Mouse (Mus musculus): ENCODE measurements at regions not wholly inside any gene's neighbourhood (a gene's known extent, or its start where the extent isn't known, plus 50 kb on each side); places are given as distances from the start of the nearest gene placed in this dataset.
A peak's percentile ranks its signal among the peaks of the same experiment; 100 is the strongest.

DNA sequence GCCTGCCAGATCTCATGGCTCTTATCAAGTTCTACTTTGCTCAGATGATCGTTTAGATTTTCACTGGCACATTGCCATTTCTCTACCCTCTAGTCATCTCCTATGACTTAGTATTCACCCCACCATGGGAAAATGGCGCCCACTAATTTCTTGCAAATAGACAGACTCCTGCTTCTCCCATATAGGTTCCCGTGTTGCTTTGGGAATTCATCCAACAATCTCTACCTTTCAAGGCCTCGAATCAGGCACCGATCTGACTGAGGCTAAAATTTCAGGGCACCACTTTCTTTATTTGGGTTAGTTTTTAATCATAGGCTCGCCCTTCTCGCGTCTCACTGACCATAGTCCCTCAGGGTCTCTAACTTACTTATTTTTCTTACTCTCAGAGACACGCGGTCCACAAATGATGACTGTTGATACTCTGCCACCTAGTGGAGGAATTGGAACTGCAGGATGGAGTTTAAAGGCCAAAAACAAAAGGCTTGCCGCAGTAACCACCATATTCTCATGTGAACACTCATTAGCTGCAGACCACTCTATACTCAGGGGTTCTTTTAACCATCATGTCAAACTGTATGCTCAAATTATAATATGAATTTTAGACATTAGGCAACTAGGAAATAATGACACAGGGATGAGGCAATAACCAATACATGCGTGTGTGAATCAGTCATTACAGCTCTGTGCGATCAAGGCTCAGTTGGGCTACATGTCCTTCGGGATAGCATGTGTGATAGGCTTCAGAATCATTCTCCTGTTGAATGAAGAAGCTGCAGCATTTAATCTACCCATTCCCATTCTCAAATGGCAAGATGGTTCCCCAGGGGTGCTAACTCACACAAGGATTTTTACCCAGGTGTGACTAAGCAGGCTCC lies 119.5 kb upstream of the Nhs start:
- Histone ChIP-seq H3K27me3 (ENCODE audit: insufficient read depth, poor library complexity, severe bottlenecking) (peaks cover 10% of the 10 kb centered on the region), H3K36me3 (no peaks in the 10 kb centered on the region)
- WGBS = 63% methylated on average over 14 of the region's 14 CpGs

DNA sequence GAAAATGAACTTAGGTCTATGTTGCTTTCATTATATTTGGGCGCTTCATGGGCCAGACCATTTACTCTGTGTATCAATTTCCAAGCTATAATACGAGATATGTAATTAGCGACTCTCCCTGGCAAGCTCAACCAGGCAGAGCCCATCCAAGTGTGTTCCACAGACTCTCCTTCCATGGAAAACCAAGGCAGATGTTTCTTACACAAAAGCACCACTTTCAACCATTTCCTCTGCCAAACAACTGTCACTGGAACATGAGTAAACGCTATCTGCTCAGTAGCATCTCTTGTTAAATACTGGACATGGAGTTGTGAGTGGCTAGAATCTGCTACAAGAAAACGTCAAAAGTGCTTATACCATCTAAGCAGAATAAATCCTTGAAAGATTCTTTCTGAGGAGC lies 115.1 kb upstream of the Nhs start:
- WGBS = 78% methylated on average over 5 of the region's 5 CpGs
- Histone ChIP-seq H3K27me3 (ENCODE audit: insufficient read depth, poor library complexity, severe bottlenecking) (peaks cover 15% of the 10 kb centered on the region), H3K36me3 (no peaks in the 10 kb centered on the region), H3K4me3 (no peak overlapping the region), H3K9me3 (no peaks in the 10 kb centered on the region), H3K27ac (no peak overlapping the region), H3K4me1 (replicated peaks) (no peaks in the 10 kb centered on the region)
- no peak for DNase-seq (ENCODE audit: low spot score)

More for the DNA sequence above, 119.5 kb upstream of the Nhs start:
- Histone ChIP-seq H3K9me3 (no peaks in the 10 kb centered on the region), H3K4me1 (replicated peaks) (no peaks in the 10 kb centered on the region), H3K4me3 (no peak overlapping the region), H3K27ac (no peak overlapping the region)
- DNase-seq (ENCODE audit: low spot score) = peak; percentile 46

DNA sequence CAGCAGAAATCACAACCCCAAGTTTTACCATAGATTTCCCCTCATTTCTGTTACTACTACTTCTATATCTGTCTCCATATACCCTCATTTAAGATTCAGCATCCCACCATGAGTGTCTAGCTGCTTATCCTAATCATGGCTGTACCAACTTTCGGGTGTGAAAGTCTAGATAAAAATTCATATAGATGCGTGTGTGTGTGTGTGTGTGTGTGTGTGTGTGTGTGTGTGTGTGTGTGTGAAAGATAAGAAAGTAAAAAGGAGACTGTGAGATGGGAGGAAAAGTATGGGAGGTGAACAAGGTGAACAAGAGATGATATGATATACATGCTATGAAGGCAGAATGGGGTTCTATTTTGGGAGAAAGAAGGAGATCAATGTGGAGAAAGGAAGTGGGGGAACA lies 111.7 kb upstream of the Nhs start:
- no peak for DNase-seq (ENCODE audit: low spot score)
- Histone ChIP-seq H3K4me1 (replicated peaks) (peaks cover 10% of the 10 kb centered on the region; the same call in 1 of the 2 replicates), H3K27me3 (ENCODE audit: insufficient read depth, poor library complexity, severe bottlenecking) (peaks cover 11% of the 10 kb centered on the region), H3K4me3 (no peak overlapping the region), H3K9me3 (no peaks in the 10 kb centered on the region), H3K36me3 (no peaks in the 10 kb centered on the region), H3K27ac (no peak overlapping the region)
- WGBS = 71% methylated on average over 2 of the region's 2 CpGs

GRCm38 (mm10) chrX:162268918-162269317 lies 109.4 kb upstream of the Nhs start:
- Histone ChIP-seq H3K36me3 (no peaks in the 10 kb centered on the region), H3K9me3 (no peaks in the 10 kb centered on the region), H3K4me1 (replicated peaks) (peaks cover 10% of the 10 kb centered on the region; the same call in 1 of the 2 replicates), H3K27me3 (ENCODE audit: insufficient read depth, poor library complexity, severe bottlenecking) (peaks cover 9% of the 10 kb centered on the region; the same call in 1 of the 2 replicates), H3K4me3 (no peak overlapping the region), H3K27ac (no peak overlapping the region)
- DNase-seq (ENCODE audit: low spot score) = no peak
- WGBS = 86% methylated on average over 1 of the region's 1 CpGs

- Histone ChIP-seq H3K27me3 (ENCODE audit: insufficient read depth, poor library complexity, severe bottlenecking) (peaks cover 9% of the 10 kb centered on the region; the same call in 1 of the 2 replicates), H3K9me3 (no peaks in the 10 kb centered on the region), H3K27ac (no peak overlapping the region), H3K4me3 (no peak overlapping the region), H3K4me1 (replicated peaks) (peaks cover 10% of the 10 kb centered on the region; the same call in 1 of the 2 replicates), H3K36me3 (no peaks in the 10 kb centered on the region)
- 78% methylated on average over 5 of the region's 5 CpGs for WGBS
- DNase-seq (ENCODE audit: low spot score) = no peak
Measured at GRCm38 (mm10) chrX:162268112-162268511, 108.6 kb upstream of the Nhs start.

GRCm38 (mm10) chrX:162267679-162268078 lies 108.1 kb upstream of the Nhs start:
- WGBS = 41% methylated on average over 1 of the region's 1 CpGs

GRCm38 (mm10) chrX:162266769-162267168 lies 107.2 kb upstream of the Nhs start:
- peaks cover 10% of the 10 kb centered on the region; the same call in 1 of the 2 replicates for H3K4me1 ChIP-seq (replicated peaks)
- H3K27me3 ChIP-seq (ENCODE audit: insufficient read depth, poor library complexity, severe bottlenecking) = peaks cover 9% of the 10 kb centered on the region; the same call in 1 of the 2 replicates
- DNase-seq (ENCODE audit: low spot score) = peak; percentile 23
- WGBS = 33% methylated on average over 1 of the region's 1 CpGs
- H3K27ac ChIP-seq = peak overlapping the region; percentile 59
- H3K36me3 ChIP-seq = no peaks in the 10 kb centered on the region
- H3K9me3 ChIP-seq = no peaks in the 10 kb centered on the region
- H3K4me3 ChIP-seq = no peak overlapping the region

More at GRCm38 (mm10) chrX:162267679-162268078, 108.1 kb upstream of the Nhs start:
- Histone ChIP-seq H3K9me3 (no peaks in the 10 kb centered on the region), H3K36me3 (no peaks in the 10 kb centered on the region), H3K4me3 (no peak overlapping the region), H3K27me3 (ENCODE audit: insufficient read depth, poor library complexity, severe bottlenecking) (peaks cover 9% of the 10 kb centered on the region; the same call in 1 of the 2 replicates), H3K4me1 (replicated peaks) (peaks cover 10% of the 10 kb centered on the region; the same call in 1 of the 2 replicates), H3K27ac (peak overlapping the region; percentile 59; the same call in 1 of the 2 replicates)
- peak; percentile 34 for DNase-seq (ENCODE audit: low spot score)

GRCm38 (mm10) chrX:162257398-162257797 lies 97.9 kb upstream of the Nhs start:
- Histone ChIP-seq H3K27me3 (ENCODE audit: insufficient read depth, poor library complexity, severe bottlenecking) (peaks cover 46% of the 10 kb centered on the region), H3K4me3 (no peak overlapping the region), H3K27ac (no peak overlapping the region), H3K4me1 (replicated peaks) (no peaks in the 10 kb centered on the region), H3K9me3 (no peaks in the 10 kb centered on the region), H3K36me3 (no peaks in the 10 kb centered on the region)
- no peak for DNase-seq (ENCODE audit: low spot score)
- WGBS = 83% methylated on average over 3 of the region's 3 CpGs

- Histone ChIP-seq H3K9me3 (no peaks in the 10 kb centered on the region), H3K27me3 (ENCODE audit: insufficient read depth, poor library complexity, severe bottlenecking) (peaks cover 46% of the 10 kb centered on the region), H3K4me3 (no peak overlapping the region), H3K4me1 (replicated peaks) (no peaks in the 10 kb centered on the region), H3K36me3 (no peaks in the 10 kb centered on the region), H3K27ac (no peak overlapping the region)
- DNase-seq (ENCODE audit: low spot score) = no peak
Measured at GRCm38 (mm10) chrX:162255873-162256272, 96.3 kb upstream of the Nhs start.

DNA sequence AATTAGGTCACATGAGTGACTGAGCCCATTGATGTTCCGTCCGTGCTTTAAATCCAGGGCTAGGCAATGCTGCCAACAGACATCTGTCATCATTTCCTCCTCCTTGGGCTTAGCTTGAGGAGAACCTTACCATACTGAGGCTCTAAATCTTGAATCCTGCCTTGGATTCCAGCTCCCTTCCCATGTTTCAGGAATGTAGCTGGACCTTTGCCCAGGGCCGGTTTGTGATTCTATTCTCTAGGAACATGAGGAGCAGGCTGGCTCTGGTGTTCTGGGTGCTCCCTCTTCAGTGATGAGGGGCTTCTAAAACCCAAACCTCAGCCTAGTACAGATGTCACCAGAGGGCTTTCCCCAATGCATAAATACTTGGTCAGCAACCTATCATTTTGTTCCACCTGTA lies 81.8 kb upstream of the Nhs start:
- no peaks in the 10 kb centered on the region for H3K36me3 ChIP-seq
- 71% methylated on average over 3 of the region's 3 CpGs for WGBS
- no peak overlapping the region for H3K4me3 ChIP-seq
- H3K27me3 ChIP-seq (ENCODE audit: insufficient read depth, poor library complexity, severe bottlenecking) = peaks cover 56% of the 10 kb centered on the region
- H3K4me1 ChIP-seq (replicated peaks) = no peaks in the 10 kb centered on the region
- no peaks in the 10 kb centered on the region for H3K9me3 ChIP-seq
- H3K27ac ChIP-seq = no peak overlapping the region
- no peak for DNase-seq (ENCODE audit: low spot score)

DNA sequence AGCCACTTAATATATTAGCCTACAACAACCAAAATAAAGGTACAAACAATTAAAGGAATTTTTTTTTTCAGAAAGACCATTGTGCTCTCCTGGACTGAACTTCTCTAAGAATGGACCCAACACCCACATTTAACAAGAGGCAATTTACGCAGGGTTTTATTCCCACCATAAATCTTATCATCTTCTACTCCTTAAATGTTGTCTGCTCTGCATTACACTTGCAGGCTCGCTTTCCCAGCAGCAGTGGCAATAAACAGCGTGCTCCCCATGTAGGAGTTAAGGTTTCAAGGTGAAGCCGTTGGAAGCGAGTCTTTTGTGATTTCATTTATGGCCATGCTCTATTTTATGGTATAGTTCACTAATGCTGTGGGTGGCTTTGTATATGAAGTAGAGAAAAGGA lies 76.0 kb upstream of the Nhs start:
- Histone ChIP-seq H3K4me1 (replicated peaks) (no peaks in the 10 kb centered on the region), H3K27ac (no peak overlapping the region), H3K36me3 (no peaks in the 10 kb centered on the region), H3K4me3 (no peak overlapping the region), H3K27me3 (ENCODE audit: insufficient read depth, poor library complexity, severe bottlenecking) (peaks cover 50% of the 10 kb centered on the region), H3K9me3 (no peaks in the 10 kb centered on the region)
- WGBS = 88% methylated on average over 5 of the region's 5 CpGs
- no peak for DNase-seq (ENCODE audit: low spot score)

- H3K4me1 ChIP-seq (replicated peaks) = no peaks in the 10 kb centered on the region
- H3K27me3 ChIP-seq (ENCODE audit: insufficient read depth, poor library complexity, severe bottlenecking) = peaks cover 16% of the 10 kb centered on the region
- H3K4me3 ChIP-seq = no peak overlapping the region
- H3K36me3 ChIP-seq = no peaks in the 10 kb centered on the region
- WGBS = 66% methylated on average over 2 of the region's 2 CpGs
- DNase-seq (ENCODE audit: low spot score) = no peak
- no peaks in the 10 kb centered on the region for H3K9me3 ChIP-seq
- no peak overlapping the region for H3K27ac ChIP-seq
Measured at GRCm38 (mm10) chrX:162210848-162211247, 51.3 kb upstream of the Nhs start.

Data from hindbrain, embryonic 10.5 days (tissue).